Mouse (Mus musculus) liver, embryonic 13.5 days (tissue): Measurements from ENCODE around the gene Smarcc2. TPM values are rescaled to one million over a fixed set of nuclear protein-coding genes. Genes with fewer than 3 reads are reported as not detected.
A peak's percentile ranks its signal among the peaks of the same experiment; 100 is the strongest.
"Not testable (repeated sequence)": the region's sequence is repeated elsewhere in the genome, so short reads cannot be mapped to it uniquely, and the experiment has no call there.

Experiments used
- ATAC-seq: fragments of 200-750 bp; cut with Nextera tagmentation; 2 replicates; pipeline ENCODE4 v1.8.0; 2017; ENCODE audit warnings: low read depth, mild to moderate bottlenecking, moderate number of reproducible peaks, moderate library complexity
- DNase-seq: peaks from one replicate; pipeline ENCODE4 v3.0.0; 2022
- H3K27ac ChIP-seq: fragments of 300-500 bp; sonication (generic); 2 replicates; pipeline ENCODE4 v1.5.1; 2015; ENCODE audit warnings: moderate library complexity, mild to moderate bottlenecking, inconsistent platforms
- H3K27me3 ChIP-seq: fragments of 300-500 bp; sonication (generic); 2 replicates; pipeline ENCODE4 v1.6.1; 2015; ENCODE audit warnings: mild to moderate bottlenecking, inconsistent platforms
- H3K36me3 ChIP-seq: fragments of 300-500 bp; sonication (generic); 2 replicates; pipeline ENCODE4 v1.6.1; 2015; ENCODE audit warnings: mild to moderate bottlenecking, inconsistent platforms
- H3K4me1 ChIP-seq: fragments of 300-500 bp; sonication (generic); replicated peaks from 2 replicates; pipeline ENCODE4 v1.6.1; 2015; ENCODE audit warnings: inconsistent platforms
- H3K4me2 ChIP-seq: fragments of 300-500 bp; sonication (generic); 2 replicates; pipeline ENCODE4 v1.6.1; 2015; ENCODE audit warnings: inconsistent platforms, mild to moderate bottlenecking, moderate library complexity
- H3K4me3 ChIP-seq: fragments of 300-500 bp; sonication (generic); replicated peaks from 2 replicates; pipeline ENCODE4 v1.5.1; 2015; ENCODE audit warnings: mild to moderate bottlenecking, inconsistent platforms
- H3K9ac ChIP-seq: fragments of 300-500 bp; sonication (generic); 2 replicates; pipeline ENCODE4 v1.6.1; 2015; ENCODE audit warnings: mild to moderate bottlenecking, inconsistent platforms
- H3K9me3 ChIP-seq: fragments of 300-500 bp; sonication (generic); replicated peaks from 2 replicates; pipeline ENCODE4 v1.6.1; 2016; ENCODE audit warnings: inconsistent platforms
- WGBS: fragments of 180-500 bp; shearing (Covaris S2); methylation state at CpG from one replicate; pipeline ENCODE4 v1.1.7; 2015; ENCODE audit not compliant: insufficient replicate concordance; 5-methylcytosine and 5-hydroxymethylcytosine counted together
- polyA plus RNA-seq: library from polyadenylated mRNA; unstranded; fragments of >200 nt; fragmentation: Nextera tagmentation; extraction: Ambion mirVana; gene quantifications from 2 replicates; pipeline ENCODE4 v1.2.1, GENCODE M21; 2015

The Smarcc2 gene
- polyA plus RNA-seq, 1 experiment from 2014 or later, result 18.5 TPM

DNA sequence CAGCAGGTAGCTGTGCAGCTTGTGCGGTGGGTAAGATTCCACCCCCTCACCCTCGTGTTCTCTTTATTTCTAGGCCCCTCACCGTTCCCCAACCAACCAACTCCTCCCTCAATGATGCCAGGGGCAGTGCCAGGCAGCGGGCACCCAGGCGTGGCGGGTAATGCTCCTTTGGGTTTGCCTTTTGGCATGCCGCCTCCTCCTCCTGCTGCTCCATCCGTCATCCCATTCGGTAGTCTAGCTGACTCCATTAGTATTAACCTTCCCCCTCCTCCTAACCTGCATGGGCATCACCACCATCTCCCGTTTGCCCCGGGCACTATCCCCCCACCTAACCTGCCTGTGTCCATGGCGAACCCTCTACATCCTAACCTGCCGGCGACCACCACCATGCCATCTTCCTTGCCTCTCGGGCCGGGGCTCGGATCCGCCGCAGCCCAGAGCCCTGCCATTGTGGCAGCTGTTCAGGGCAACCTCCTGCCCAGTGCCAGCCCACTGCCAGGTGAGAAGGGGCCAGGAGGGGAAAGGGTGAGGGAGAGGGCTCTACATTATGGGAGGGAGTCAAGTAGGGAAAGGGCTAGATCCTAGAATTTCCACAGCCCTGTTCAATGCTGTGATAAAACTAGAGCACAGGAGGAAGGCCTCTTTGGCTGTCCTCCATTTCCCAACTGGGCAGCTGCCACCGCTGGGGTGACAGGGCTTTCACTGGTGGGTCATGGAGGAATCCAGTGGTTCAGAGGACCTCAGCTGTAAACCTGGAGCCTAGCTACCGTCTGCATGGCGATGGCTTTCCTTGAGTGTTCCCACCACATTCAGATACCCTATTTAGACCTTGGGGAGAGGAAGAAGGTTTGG is 29.0 kb downstream of the Smarcc2 start:
- H3K9ac ChIP-seq, result no peak overlapping the region
- 88% methylated on average over 22 of the region's 22 CpGs for WGBS
- H3K27me3 ChIP-seq, result no peaks in the 10 kb centered on the region
- peaks cover 90% of the 10 kb centered on the region for H3K36me3 ChIP-seq
- no peaks in the 10 kb centered on the region for H3K9me3 ChIP-seq
- peaks cover 26% of the 10 kb centered on the region for H3K4me1 ChIP-seq
- ATAC-seq (no peak), DNase-seq (no peak)
- H3K4me2 ChIP-seq, result no peak overlapping the region
- no peak overlapping the region for H3K4me3 ChIP-seq
- H3K27ac ChIP-seq, result no peak overlapping the region

DNA sequence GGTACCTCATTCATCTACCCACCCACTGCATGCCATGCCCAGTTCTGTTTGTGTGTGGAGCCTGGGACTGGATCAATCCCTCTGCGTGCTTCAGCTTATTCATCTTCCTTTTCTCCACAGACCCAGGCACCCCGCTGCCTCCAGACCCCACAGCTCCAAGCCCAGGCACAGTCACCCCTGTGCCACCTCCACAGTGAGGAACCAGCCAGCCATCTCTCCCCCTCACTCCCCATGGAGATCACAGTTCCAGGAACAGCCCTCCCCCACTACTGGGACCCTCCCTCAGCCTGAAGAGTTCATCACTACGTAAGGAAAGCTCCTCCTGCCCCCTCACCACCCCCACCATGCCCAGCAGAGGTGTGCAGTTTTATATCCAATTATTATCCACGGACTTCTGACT is 29.7 kb downstream of the Smarcc2 start:
- no peak overlapping the region for H3K4me2 ChIP-seq
- H3K27ac ChIP-seq, result no peak overlapping the region
- H3K27me3 ChIP-seq, result no peaks in the 10 kb centered on the region

DNA sequence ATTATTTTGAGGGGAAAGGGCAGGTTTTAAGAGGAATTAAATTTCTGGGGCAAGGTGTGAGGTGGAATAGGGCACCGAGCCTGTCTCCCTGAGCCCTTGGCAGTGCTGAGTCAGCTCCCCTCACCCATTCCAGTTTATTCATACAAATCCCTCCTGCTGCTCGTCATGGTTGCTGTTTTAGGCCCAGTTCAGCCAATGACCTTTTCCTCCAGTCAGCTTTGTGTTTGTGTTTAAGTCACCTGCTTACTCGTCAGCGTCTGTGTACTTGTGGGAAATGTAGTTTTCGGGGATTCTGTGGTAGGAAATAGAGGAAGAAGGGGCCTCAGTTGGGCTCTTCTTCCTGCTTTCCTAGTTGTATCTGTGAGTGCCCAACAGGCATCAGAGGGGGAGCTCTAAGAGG is 30.3 kb downstream of the Smarcc2 start:
- no peak overlapping the region for H3K4me2 ChIP-seq
- no peak overlapping the region for H3K4me3 ChIP-seq
- ATAC-seq, result no peak
- peaks cover 77% of the 10 kb centered on the region for H3K36me3 ChIP-seq
- no peaks in the 10 kb centered on the region for H3K9me3 ChIP-seq
- no peak for DNase-seq
- H3K4me1 ChIP-seq, result peaks cover 29% of the 10 kb centered on the region
- H3K27me3 ChIP-seq, result no peaks in the 10 kb centered on the region
- peak overlapping the region; percentile 39; the same call in 1 of the 2 replicates for H3K27ac ChIP-seq
- no peak overlapping the region for H3K9ac ChIP-seq
- 57% methylated on average over 5 of the region's 5 CpGs for WGBS

More for the DNA sequence above, 29.7 kb downstream of the Smarcc2 start:
- Histone ChIP-seq H3K4me3 (no peak overlapping the region), H3K4me1 (peaks cover 27% of the 10 kb centered on the region), H3K36me3 (peaks cover 83% of the 10 kb centered on the region), H3K9me3 (no peaks in the 10 kb centered on the region), H3K9ac (no peak overlapping the region)
- DNase-seq (no peak), ATAC-seq (no peak)
- WGBS, result 84% methylated on average over 4 of the region's 4 CpGs

DNA sequence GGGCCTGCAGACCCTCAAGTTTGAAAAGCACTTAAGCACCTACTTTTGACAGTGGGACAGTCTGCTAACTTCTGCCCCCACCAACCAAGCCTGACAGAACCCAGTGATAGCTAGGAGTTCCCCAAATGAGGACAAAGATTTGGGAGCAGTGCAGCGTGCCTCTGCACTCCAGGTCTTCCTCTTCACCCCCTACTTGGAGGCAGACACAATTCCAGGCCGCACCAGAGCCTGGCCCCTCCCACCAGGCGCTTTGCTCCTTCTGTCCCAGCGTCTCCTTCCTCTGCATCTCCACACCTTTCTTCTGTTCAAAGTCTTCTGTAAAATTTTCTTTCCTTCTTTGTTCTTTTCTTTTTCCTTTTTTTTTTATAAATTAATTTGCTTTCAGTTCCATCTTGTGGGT is 30.7 kb downstream of the Smarcc2 start:
- Histone ChIP-seq H3K9ac (no peak overlapping the region), H3K9me3 (no peaks in the 10 kb centered on the region), H3K4me2 (no peak overlapping the region), H3K36me3 (peaks cover 73% of the 10 kb centered on the region), H3K4me3 (no peak overlapping the region), H3K4me1 (peaks cover 33% of the 10 kb centered on the region), H3K27ac (peak overlapping the region; percentile 39; the same call in 1 of the 2 replicates), H3K27me3 (no peaks in the 10 kb centered on the region)
- ATAC-seq (no peak), DNase-seq (no peak)
- 70% methylated on average over 4 of the region's 4 CpGs for WGBS

DNA sequence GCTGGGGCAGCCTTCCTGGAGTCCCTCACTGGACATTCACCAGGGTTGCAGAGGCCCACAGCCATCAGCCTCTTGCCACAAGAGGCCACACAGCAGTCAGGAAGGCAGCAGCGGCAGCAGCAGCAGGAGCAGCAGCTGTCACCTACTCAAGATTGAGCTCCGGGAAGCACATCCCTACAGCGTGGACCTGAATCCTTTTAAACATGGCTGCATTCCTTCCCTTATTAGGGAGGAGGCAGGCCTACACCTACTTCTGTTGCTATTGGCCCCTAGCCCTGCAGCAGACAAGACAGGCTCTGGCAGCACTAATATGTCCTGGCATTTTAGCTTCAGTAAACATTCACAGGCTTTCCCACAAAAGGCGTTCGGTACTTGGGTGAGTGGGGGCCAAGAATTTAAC is 31.2 kb downstream of the Smarcc2 start:
- 78% methylated on average over 5 of the region's 5 CpGs for WGBS
- no peak overlapping the region for H3K9ac ChIP-seq
- no peak overlapping the region for H3K4me3 ChIP-seq

DNA sequence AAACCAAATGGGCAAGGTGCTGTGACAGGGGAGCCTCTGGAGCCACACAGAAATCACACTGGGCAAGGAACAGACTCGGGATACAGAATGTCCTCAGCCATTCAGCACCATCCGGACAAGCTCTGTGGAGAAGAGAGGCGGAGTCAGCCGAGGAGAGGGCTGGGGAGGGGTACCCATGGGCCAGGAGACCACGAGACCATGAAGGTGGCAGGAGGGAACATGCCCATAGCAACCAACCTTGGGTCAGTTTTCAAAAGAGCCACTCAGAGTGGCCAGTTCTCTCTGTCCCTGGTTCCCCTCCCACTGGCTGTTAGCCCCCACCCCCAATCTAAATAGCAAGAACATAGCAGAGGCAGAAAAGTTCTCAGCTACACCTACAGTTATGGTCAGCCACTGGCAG is 31.9 kb downstream of the Smarcc2 start:
- Histone ChIP-seq H3K27ac (peak overlapping the region; percentile 40), H3K9me3 (no peaks in the 10 kb centered on the region), H3K4me1 (peaks cover 43% of the 10 kb centered on the region), H3K36me3 (peaks cover 63% of the 10 kb centered on the region), H3K4me2 (peak overlapping the region; percentile 93), H3K27me3 (no peaks in the 10 kb centered on the region), H3K4me3 (no peak overlapping the region), H3K9ac (no peak overlapping the region; the same call in 1 of the 2 replicates)
- ATAC-seq (no peak), DNase-seq (no peak)
- 63% methylated on average over 5 of the region's 5 CpGs for whole genome bisulfite sequencing

More for the DNA sequence above, 31.2 kb downstream of the Smarcc2 start:
- H3K27ac ChIP-seq, result peak overlapping the region; percentile 39; the same call in 1 of the 2 replicates
- H3K4me2 ChIP-seq, result no peak overlapping the region
- ATAC-seq, result no peak
- peaks cover 70% of the 10 kb centered on the region for H3K36me3 ChIP-seq
- no peaks in the 10 kb centered on the region for H3K9me3 ChIP-seq
- no peak for DNase-seq
- no peaks in the 10 kb centered on the region for H3K27me3 ChIP-seq
- peaks cover 37% of the 10 kb centered on the region for H3K4me1 ChIP-seq

DNA sequence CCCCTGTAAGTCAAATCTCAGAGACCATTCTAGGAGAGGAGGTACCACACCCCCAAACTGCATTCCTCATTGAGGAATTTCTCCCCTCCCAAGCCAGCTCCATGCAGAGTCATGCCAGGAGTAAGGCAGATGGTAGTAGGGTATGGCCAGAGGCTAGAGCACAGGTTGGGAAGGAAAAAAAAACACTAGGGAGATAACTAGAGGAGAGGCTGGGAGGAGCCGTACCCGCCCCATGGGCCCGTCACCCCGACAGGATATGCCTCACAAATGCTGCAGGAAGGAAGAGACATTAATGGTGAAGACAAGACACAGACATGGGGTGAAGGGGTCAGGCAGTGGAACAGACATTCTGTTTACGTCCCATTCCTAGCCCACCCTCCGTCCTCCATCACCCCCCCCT is 32.4 kb downstream of the Smarcc2 start:
- DNase-seq (no peak), ATAC-seq (no peak)
- WGBS, result 42% methylated on average over 6 of the region's 6 CpGs
- Histone ChIP-seq H3K4me1 (peaks cover 48% of the 10 kb centered on the region), H3K36me3 (peaks cover 57% of the 10 kb centered on the region), H3K27me3 (no peaks in the 10 kb centered on the region), H3K4me2 (peak overlapping the region; percentile 93), H3K9me3 (no peaks in the 10 kb centered on the region), H3K4me3 (peak overlapping the region; percentile 88), H3K9ac (peak overlapping the region; percentile 93), H3K27ac (peak overlapping the region; percentile 40)

DNA sequence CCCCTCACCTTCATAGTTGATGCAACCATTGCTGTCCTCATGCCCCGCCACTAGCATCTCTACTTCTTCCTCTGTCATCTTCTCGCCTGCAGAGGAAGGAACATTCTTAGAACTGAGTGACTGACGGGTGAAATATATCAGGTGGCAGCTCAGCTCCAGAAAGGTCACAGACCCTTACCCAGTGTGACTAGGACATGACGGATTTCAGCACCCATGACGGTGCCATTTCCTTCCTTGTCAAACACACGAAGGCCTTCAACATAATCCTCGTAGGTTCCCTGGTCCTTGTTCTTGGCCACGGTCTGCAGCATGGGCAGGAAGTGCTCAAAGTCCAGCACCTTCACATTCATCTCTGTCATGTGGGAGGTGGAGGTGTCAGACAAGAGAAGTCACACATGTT is 33.0 kb downstream of the Smarcc2 start:
- Histone ChIP-seq H3K4me3 (peak overlapping the region; percentile 88), H3K4me2 (peak overlapping the region; percentile 93), H3K27ac (peak overlapping the region; percentile 91), H3K4me1 (peaks cover 54% of the 10 kb centered on the region), H3K36me3 (peaks cover 53% of the 10 kb centered on the region), H3K9ac (peak overlapping the region; percentile 93)
- not testable (repeated sequence) for H3K27me3 ChIP-seq, DNase-seq, ATAC-seq, H3K9me3 ChIP-seq
- 48% methylated on average over 8 of the region's 8 CpGs for WGBS

DNA sequence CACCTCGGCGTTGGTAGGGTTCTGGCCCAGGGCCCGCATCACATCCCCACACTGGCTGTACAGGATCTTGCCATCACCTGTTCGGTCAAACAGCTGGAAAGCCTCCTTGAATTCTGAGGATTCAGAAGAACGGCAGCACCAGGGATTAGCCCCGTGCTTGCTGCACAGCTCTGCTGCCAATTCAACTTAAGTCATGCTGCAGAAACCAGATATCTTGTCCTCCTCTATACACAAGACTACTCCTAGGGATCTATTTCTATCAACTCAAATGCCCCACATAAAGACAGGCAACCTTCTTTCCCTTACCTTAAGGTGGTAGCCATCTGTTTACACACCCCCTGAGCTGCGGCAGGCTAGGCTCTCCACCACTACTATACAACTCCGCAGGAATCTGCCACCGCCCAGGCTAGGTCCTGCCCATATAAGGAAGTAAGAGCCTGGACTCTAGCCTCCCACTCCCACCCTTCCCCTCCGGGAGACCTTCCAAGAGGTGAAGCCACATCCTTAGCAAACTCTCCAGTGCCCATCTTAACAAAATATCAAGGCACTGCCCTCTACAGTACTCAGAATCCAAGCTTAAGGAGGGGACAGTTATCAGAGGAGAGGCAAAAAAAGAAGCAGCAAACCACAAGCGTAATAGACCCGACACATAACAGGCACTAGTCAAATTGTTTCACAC is 33.7 kb downstream of the Smarcc2 start:
- peak; percentile 63 for ATAC-seq
- Histone ChIP-seq H3K4me2 (peak overlapping the region; percentile 93), H3K27me3 (no peaks in the 10 kb centered on the region), H3K9me3 (no peaks in the 10 kb centered on the region), H3K4me1 (peaks cover 61% of the 10 kb centered on the region), H3K4me3 (peak overlapping the region; percentile 88), H3K27ac (peak overlapping the region; percentile 91), H3K36me3 (peaks cover 45% of the 10 kb centered on the region), H3K9ac (peak overlapping the region; percentile 93)
- DNase-seq, result peak; percentile 52
- WGBS, result 24% methylated on average over 12 of the region's 12 CpGs

DNA sequence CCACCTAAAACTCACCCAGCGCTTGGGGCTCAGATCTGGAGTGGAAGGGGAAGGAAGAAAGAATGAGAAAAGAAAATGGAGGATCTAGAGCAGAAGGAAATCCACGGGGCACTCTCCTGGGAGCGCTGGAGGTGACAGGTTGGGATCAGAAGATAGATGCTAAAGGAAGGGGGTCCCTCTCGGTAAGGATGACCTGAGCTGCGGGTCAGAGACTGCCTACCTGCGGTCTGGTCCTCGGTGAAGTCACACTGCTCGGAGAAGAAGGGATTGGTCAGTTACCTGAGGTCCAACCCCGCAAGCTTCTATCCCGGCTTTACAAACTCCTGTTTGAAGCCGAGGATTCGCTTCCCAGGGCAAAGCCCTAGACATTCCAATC is 34.3 kb downstream of the Smarcc2 start:
- Histone ChIP-seq H3K27me3 (no peaks in the 10 kb centered on the region), H3K9ac (peak overlapping the region; percentile 93), H3K4me1 (peaks cover 66% of the 10 kb centered on the region), H3K27ac (peak overlapping the region; percentile 91), H3K4me3 (peak overlapping the region; percentile 88), H3K9me3 (no peaks in the 10 kb centered on the region), H3K4me2 (peak overlapping the region; percentile 93), H3K36me3 (peaks cover 40% of the 10 kb centered on the region)
- WGBS, result 1% methylated on average over 12 of the region's 12 CpGs
- DNase-seq (no peak), ATAC-seq (peak; percentile 47)
